Mouse (Mus musculus): ENCODE results near the gene Wwp2. TPM values are rescaled to one million over a fixed set of nuclear protein-coding genes. Genes with fewer than 3 reads are reported as not detected.

Gene Wwp2
- polyA plus RNA-seq, 1 experiment from 2014 or later, result 35.2 TPM

DNA sequence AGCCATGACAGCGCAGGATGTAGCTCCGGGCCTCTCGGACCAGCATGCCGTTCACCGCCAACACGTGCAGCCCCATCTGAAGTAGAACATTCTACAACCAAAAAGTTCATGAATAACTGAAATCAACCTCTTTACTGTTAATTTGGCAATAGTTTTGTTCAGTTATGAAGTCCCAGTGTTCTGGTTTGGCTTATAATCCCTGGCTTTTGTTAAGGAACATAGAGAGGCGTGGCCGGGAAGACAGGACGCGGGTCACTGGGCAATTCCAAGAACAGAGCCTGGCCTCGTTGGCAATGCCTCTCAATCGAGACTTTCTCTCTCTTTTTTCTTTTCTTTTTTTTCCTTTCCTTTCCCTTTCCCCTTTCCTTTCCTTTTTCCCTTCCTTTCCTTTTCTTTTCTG is 19.2 kb upstream of the Wwp2 start:
- peaks cover 55% of the 10 kb centered on the region for H3K36me3 ChIP-seq (ENCODE audit: control insufficient read depth, insufficient read depth, low read length)
- no peaks in the 10 kb centered on the region for H3K27me3 ChIP-seq (ENCODE audit: control insufficient read depth, insufficient read depth, low read length)
- no peak overlapping the region for H3K4me2 ChIP-seq
- ATAC-seq (replicated peaks; ENCODE audit: insufficient number of reproducible peaks, low FRiP score, low TSS enrichment), result no peak
- H3K9me3 ChIP-seq (replicated peaks; ENCODE audit: control insufficient read depth, low read length), result no peaks in the 10 kb centered on the region
- H3K27ac ChIP-seq (ENCODE audit: low read depth, low read length), result no peak overlapping the region
- no peak overlapping the region for H3K9ac ChIP-seq (ENCODE audit: low read depth, low read length)
- 91% methylated on average over 12 of the region's 12 CpGs for whole genome bisulfite sequencing (ENCODE audit: insufficient replicate concordance)
- no peaks in the 10 kb centered on the region for H3K4me1 ChIP-seq (ENCODE audit: control insufficient read depth, insufficient read depth, low read length)
- H3K4me3 ChIP-seq (ENCODE audit: low read depth, low read length), result no peak overlapping the region

DNA sequence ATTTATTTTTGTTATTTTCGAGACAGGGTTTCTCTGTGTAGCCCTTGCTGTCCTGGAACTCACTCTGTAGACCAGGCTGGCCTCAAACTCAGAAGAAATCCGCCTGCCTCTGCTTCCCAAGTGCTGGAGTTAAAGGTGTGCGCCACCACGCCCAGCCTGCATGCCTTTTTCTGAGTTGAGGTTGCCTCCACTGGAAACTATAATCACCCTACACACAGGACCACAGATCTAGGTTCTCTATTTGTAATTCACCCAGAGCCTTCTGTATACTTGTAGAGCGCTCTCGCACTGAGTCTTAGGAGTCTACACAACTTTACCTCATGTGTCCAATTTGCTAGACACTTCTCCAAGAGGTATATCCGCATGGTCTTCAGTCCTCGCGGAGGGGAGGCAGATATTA is 12.0 kb upstream of the Wwp2 start:
- Histone ChIP-seq H3K36me3 (ENCODE audit: control insufficient read depth, insufficient read depth, low read length) (peaks cover 8% of the 10 kb centered on the region), H3K4me2 (peak overlapping the region; percentile 83), H3K9me3 (replicated peaks; ENCODE audit: control insufficient read depth, low read length) (no peaks in the 10 kb centered on the region), H3K9ac (ENCODE audit: low read depth, low read length) (peak overlapping the region; percentile 92), H3K27me3 (ENCODE audit: control insufficient read depth, insufficient read depth, low read length) (0 out of 2 replicates have a peak, but pooled peaks cover 2% of the 10 kb centered on the region), H3K27ac (ENCODE audit: low read depth, low read length) (no peak overlapping the region), H3K4me3 (ENCODE audit: low read depth, low read length) (peak overlapping the region; percentile 81), H3K4me1 (ENCODE audit: control insufficient read depth, insufficient read depth, low read length) (peaks cover 8% of the 10 kb centered on the region; the same call in 1 of the 2 replicates)
- 30% methylated on average over 9 of the region's 9 CpGs for WGBS (ENCODE audit: insufficient replicate concordance)
- ATAC-seq (replicated peaks; ENCODE audit: insufficient number of reproducible peaks, low FRiP score, low TSS enrichment), result no peak

DNA sequence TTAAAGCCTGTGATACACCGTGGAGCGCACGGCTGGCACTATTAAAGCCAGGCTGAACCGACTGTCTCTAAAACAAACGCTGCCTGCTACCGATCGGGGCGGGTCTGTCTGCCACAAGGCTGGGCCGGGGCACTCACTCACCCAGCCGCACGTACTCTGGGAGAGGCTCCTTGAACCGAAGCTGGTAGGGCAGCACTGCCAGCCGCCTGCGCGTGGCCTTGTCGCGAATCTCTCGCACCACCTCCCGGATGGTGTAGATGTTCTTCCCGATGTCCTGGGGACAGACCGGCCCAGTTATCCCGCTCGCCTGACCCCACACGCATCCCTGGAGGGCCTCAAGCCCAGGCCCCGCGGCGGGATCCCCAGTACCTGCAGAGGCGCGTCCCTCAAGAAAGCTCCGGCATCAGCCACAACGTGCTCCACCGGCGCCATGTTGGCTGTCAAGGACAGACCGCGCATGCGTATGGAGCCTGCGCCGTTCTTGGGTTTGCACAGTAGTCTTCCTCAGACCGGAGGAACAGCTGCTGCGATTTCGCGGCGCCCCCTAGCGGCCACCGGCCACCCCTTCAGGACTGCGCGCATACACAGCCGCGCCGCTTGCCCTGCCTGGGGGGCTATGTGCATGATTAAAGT is 11.5 kb upstream of the Wwp2 start, which contains the start of gene Nob1:
TSS of gene Nob1 (minus strand) at position 455 of the 633 bp plus-strand sequence.
- peak within 1 kb of the TSS; percentile 67; the same call in 1 of the 2 replicates for H3K27ac ChIP-seq (ENCODE audit: low read depth, low read length)
- WGBS (ENCODE audit: insufficient replicate concordance), result under 1% methylated on average over 50 of the region's 50 CpGs
- peak within 1 kb of the TSS; percentile 81 for H3K4me3 ChIP-seq (ENCODE audit: low read depth, low read length)
- peaks cover 6% of the 10 kb centered on the region for H3K36me3 ChIP-seq (ENCODE audit: control insufficient read depth, insufficient read depth, low read length)
- peak; percentile 98 for ATAC-seq (replicated peaks; ENCODE audit: insufficient number of reproducible peaks, low FRiP score, low TSS enrichment)
- 0 out of 2 replicates have a peak, but pooled peaks cover 2% of the 10 kb centered on the region for H3K27me3 ChIP-seq (ENCODE audit: control insufficient read depth, insufficient read depth, low read length)
- no peaks in the 10 kb centered on the region for H3K9me3 ChIP-seq (replicated peaks; ENCODE audit: control insufficient read depth, low read length)
- H3K4me1 ChIP-seq (ENCODE audit: control insufficient read depth, insufficient read depth, low read length), result peaks cover 8% of the 10 kb centered on the region; the same call in 1 of the 2 replicates
- peak within 1 kb of the TSS; percentile 83 for H3K4me2 ChIP-seq
- H3K9ac ChIP-seq (ENCODE audit: low read depth, low read length), result peak within 1 kb of the TSS; percentile 92

DNA sequence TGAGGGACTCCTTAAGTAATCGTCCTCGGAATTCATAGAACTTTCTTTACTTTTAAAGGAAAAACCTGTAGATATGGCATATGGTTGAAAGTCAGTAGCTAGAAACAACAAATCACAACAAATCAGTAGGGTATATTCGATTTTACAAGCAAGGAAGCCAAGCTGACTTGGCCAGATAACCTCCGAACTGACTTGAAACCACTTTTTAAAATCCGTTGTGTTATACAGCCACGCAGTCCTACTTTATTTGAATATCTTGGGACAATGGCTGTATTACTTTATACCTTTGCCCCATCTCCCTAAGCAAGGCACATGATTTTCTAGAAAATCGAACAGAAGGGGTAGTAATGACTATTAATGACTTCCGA is 11.0 kb upstream of the Wwp2 start:
- no peak for ATAC-seq (replicated peaks; ENCODE audit: insufficient number of reproducible peaks, low FRiP score, low TSS enrichment)
- 38% methylated on average over 8 of the region's 8 CpGs for WGBS (ENCODE audit: insufficient replicate concordance)

GRCm38 (mm10) chr8:107430821-107431220 is 5.3 kb upstream of the Wwp2 start:
- WGBS (ENCODE audit: insufficient replicate concordance), result 82% methylated on average over 8 of the region's 8 CpGs
- H3K36me3 ChIP-seq (ENCODE audit: control insufficient read depth, insufficient read depth, low read length), result no peaks in the 10 kb centered on the region
- no peaks in the 10 kb centered on the region for H3K9me3 ChIP-seq (replicated peaks; ENCODE audit: control insufficient read depth, low read length)
- no peak overlapping the region for H3K27ac ChIP-seq (ENCODE audit: low read depth, low read length)
- no peak overlapping the region for H3K4me2 ChIP-seq
- H3K27me3 ChIP-seq (ENCODE audit: control insufficient read depth, insufficient read depth, low read length), result 0 out of 2 replicates have a peak, but pooled peaks cover 2% of the 10 kb centered on the region
- no peak overlapping the region for H3K4me3 ChIP-seq (ENCODE audit: low read depth, low read length)
- H3K9ac ChIP-seq (ENCODE audit: low read depth, low read length), result no peak overlapping the region
- no peak for ATAC-seq (replicated peaks; ENCODE audit: insufficient number of reproducible peaks, low FRiP score, low TSS enrichment)
- H3K4me1 ChIP-seq (ENCODE audit: control insufficient read depth, insufficient read depth, low read length), result peaks cover 2% of the 10 kb centered on the region; the same call in 1 of the 2 replicates

More for the DNA sequence above, 11.0 kb upstream of the Wwp2 start:
- H3K4me3 ChIP-seq (ENCODE audit: low read depth, low read length), result peak overlapping the region; percentile 81; the same call in 1 of the 2 replicates
- H3K4me2 ChIP-seq, result peak overlapping the region; percentile 83
- H3K4me1 ChIP-seq (ENCODE audit: control insufficient read depth, insufficient read depth, low read length), result peaks cover 8% of the 10 kb centered on the region; the same call in 1 of the 2 replicates
- H3K27me3 ChIP-seq (ENCODE audit: control insufficient read depth, insufficient read depth, low read length), result 0 out of 2 replicates have a peak, but pooled peaks cover 2% of the 10 kb centered on the region
- H3K36me3 ChIP-seq (ENCODE audit: control insufficient read depth, insufficient read depth, low read length), result peaks cover 6% of the 10 kb centered on the region
- H3K9ac ChIP-seq (ENCODE audit: low read depth, low read length), result no peak overlapping the region
- H3K9me3 ChIP-seq (replicated peaks; ENCODE audit: control insufficient read depth, low read length), result no peaks in the 10 kb centered on the region
- no peak overlapping the region for H3K27ac ChIP-seq (ENCODE audit: low read depth, low read length)

- no peak for ATAC-seq (replicated peaks; ENCODE audit: insufficient number of reproducible peaks, low FRiP score, low TSS enrichment)
- Histone ChIP-seq H3K27ac (ENCODE audit: low read depth, low read length) (no peak overlapping the region), H3K36me3 (ENCODE audit: control insufficient read depth, insufficient read depth, low read length) (no peaks in the 10 kb centered on the region), H3K9me3 (replicated peaks; ENCODE audit: control insufficient read depth, low read length) (no peaks in the 10 kb centered on the region), H3K4me1 (ENCODE audit: control insufficient read depth, insufficient read depth, low read length) (peaks cover 2% of the 10 kb centered on the region; the same call in 1 of the 2 replicates), H3K9ac (ENCODE audit: low read depth, low read length) (peak overlapping the region; percentile 81), H3K27me3 (ENCODE audit: control insufficient read depth, insufficient read depth, low read length) (no peaks in the 10 kb centered on the region), H3K4me2 (peak overlapping the region; percentile 77), H3K4me3 (ENCODE audit: low read depth, low read length) (peak overlapping the region; percentile 76)
- 31% methylated on average over 11 of the region's 11 CpGs for WGBS (ENCODE audit: insufficient replicate concordance)
These were observed 674 bp upstream of the Wwp2 start for GRCm38 (mm10) chr8:107435421-107435961.

- Histone ChIP-seq H3K36me3 (ENCODE audit: control insufficient read depth, insufficient read depth, low read length) (no peaks in the 10 kb centered on the region), H3K4me2 (peak overlapping the region; percentile 77), H3K27me3 (ENCODE audit: control insufficient read depth, insufficient read depth, low read length) (no peaks in the 10 kb centered on the region), H3K4me3 (ENCODE audit: low read depth, low read length) (peak overlapping the region; percentile 76), H3K27ac (ENCODE audit: low read depth, low read length) (peak overlapping the region; percentile 87), H3K9me3 (replicated peaks; ENCODE audit: control insufficient read depth, low read length) (no peaks in the 10 kb centered on the region), H3K4me1 (ENCODE audit: control insufficient read depth, insufficient read depth, low read length) (peaks cover 2% of the 10 kb centered on the region; the same call in 1 of the 2 replicates), H3K9ac (ENCODE audit: low read depth, low read length) (peak overlapping the region; percentile 81)
- 7% methylated on average over 16 of the region's 16 CpGs for WGBS (ENCODE audit: insufficient replicate concordance)
- peak; percentile 49 for ATAC-seq (replicated peaks; ENCODE audit: insufficient number of reproducible peaks, low FRiP score, low TSS enrichment)
These were observed 766 bp downstream of the Wwp2 start for GRCm38 (mm10) chr8:107436841-107437421.

DNA sequence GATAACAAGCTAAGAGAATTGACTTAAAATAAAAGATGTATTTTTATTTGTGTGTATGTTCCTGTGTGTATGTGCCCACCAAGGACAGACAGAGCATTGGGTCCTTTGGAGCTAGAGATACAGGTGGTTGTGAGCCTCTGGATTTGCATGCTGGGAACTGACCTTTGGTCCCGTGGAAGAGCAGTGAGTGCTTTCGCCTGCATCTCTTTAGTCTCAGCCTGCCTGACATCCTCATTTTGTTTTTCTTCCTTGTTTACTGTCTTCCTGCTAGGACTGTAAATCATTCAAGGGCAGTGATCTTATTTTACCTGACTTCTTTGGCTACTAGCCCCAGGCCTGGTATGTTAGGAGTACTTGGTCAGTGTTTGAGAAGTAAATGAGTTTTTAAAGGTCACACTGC is 1.5 kb downstream of the Wwp2 start:
- ATAC-seq (replicated peaks; ENCODE audit: insufficient number of reproducible peaks, low FRiP score, low TSS enrichment), result no peak
- Histone ChIP-seq H3K4me3 (ENCODE audit: low read depth, low read length) (no peak overlapping the region), H3K9ac (ENCODE audit: low read depth, low read length) (no peak overlapping the region), H3K27me3 (ENCODE audit: control insufficient read depth, insufficient read depth, low read length) (no peaks in the 10 kb centered on the region), H3K4me2 (peak overlapping the region; percentile 77; the same call in 1 of the 2 replicates), H3K36me3 (ENCODE audit: control insufficient read depth, insufficient read depth, low read length) (no peaks in the 10 kb centered on the region), H3K27ac (ENCODE audit: low read depth, low read length) (peak overlapping the region; percentile 87; the same call in 1 of the 2 replicates), H3K9me3 (replicated peaks; ENCODE audit: control insufficient read depth, low read length) (no peaks in the 10 kb centered on the region), H3K4me1 (ENCODE audit: control insufficient read depth, insufficient read depth, low read length) (peaks cover 2% of the 10 kb centered on the region; the same call in 1 of the 2 replicates)
- 76% methylated on average over 2 of the region's 2 CpGs for WGBS (ENCODE audit: insufficient replicate concordance)

All from heart, embryonic 11.5 days (tissue).